Mouse (Mus musculus) CH12.LX (cell line): ENCODE measurements around the gene Grik2. TPM values are rescaled to one million over a fixed set of nuclear protein-coding genes. Genes with fewer than 3 reads are reported as not detected.

ENCODE experiments used
- DNase-seq: peaks from one replicate; pipeline ENCODE4 v3.0.0-alpha.2; 2013; ENCODE audit errors: extremely low read depth
- H3K27ac ChIP-seq: 2 replicates; pipeline ENCODE4 v1.5.1; 2012; ENCODE audit warnings: low read depth, mild to moderate bottlenecking, control low read depth, moderate library complexity; ENCODE audit not compliant: insufficient read depth
- H3K27me3 ChIP-seq: replicated peaks from 2 replicates; pipeline ENCODE3; 2012; ENCODE audit warnings: inconsistent platforms
- H3K36me3 ChIP-seq, 2 experiments: replicated peaks in 1 of 2; 2 replicates each; pipeline versions ENCODE3 to v1.6.1; 2012; ENCODE audit warnings: inconsistent platforms in 1 of 2, low read length in 1 of 2, mild to moderate bottlenecking in 1 of 2, mixed read lengths in 1 of 2, moderate library complexity in 1 of 2; ENCODE audit not compliant: control insufficient read depth in 1 of 2, insufficient read depth in 1 of 2
- H3K4me1 ChIP-seq, 2 experiments: 2 replicates each; pipeline ENCODE4 v1.6.1; 2012; ENCODE audit warnings: inconsistent platforms in 1 of 2, moderate library complexity in 1 of 2; ENCODE audit not compliant: insufficient read depth in 2 of 2, control insufficient read depth in 1 of 2
- H3K4me2 ChIP-seq: 2 replicates; pipeline ENCODE4 v1.6.1; 2012; ENCODE audit warnings: low read depth, mild to moderate bottlenecking, control low read depth; ENCODE audit not compliant: poor library complexity, insufficient read depth, severe bottlenecking
- H3K4me3 ChIP-seq, 3 experiments: fragments of 150-350 bp in 1 of 3; sonication (generic) in 1 of 3; replicated peaks in 1 of 3; 2 replicates each; pipeline versions ENCODE3 to v1.5.1; 2011 to 2012; ENCODE audit warnings: low read depth in 2 of 3, low read length in 2 of 3, mild to moderate bottlenecking in 2 of 3, moderate library complexity in 2 of 3, control low read depth in 1 of 3, improper control_type of control experiment in 1 of 3, inconsistent platforms in 1 of 3, mixed read lengths in 1 of 3; ENCODE audit not compliant: poor library complexity in 1 of 3
- H3K79me2 ChIP-seq: replicated peaks from 2 replicates; pipeline ENCODE4 v1.6.1; 2012; ENCODE audit warnings: mild to moderate bottlenecking, moderate library complexity; ENCODE audit not compliant: control insufficient read depth, poor library complexity, insufficient read depth, severe bottlenecking; ENCODE audit errors: extremely low read depth
- H3K9ac ChIP-seq: 2 replicates; pipeline ENCODE4 v1.6.1; 2012; ENCODE audit warnings: low read depth, mild to moderate bottlenecking, control low read depth, moderate library complexity; ENCODE audit not compliant: insufficient read depth
- H3K9me3 ChIP-seq: replicated peaks from 2 replicates; pipeline ENCODE3; 2012; ENCODE audit warnings: low read length, inconsistent platforms, mixed read lengths
- CHD2 ChIP-seq: IDR thresholded peaks from 2 replicates; pipeline ENCODE4 v1.6.1; 2011; ENCODE audit warnings: low read length, improper control_type of control experiment
- CTCF ChIP-seq, 2 experiments: IDR thresholded peaks in 1 of 2; conservative IDR thresholded peaks in 1 of 2; 2 replicates each; pipeline ENCODE4 v1.5.1; 2011 to 2012; ENCODE audit warnings: low read depth in 2 of 2, low read length in 2 of 2, improper control_type of control experiment in 1 of 2, inconsistent platforms in 1 of 2, mild to moderate bottlenecking in 1 of 2, moderate library complexity in 1 of 2
- E2F4 ChIP-seq: IDR thresholded peaks from 2 replicates; pipeline ENCODE4 v1.6.1; 2011; ENCODE audit warnings: low read depth, low read length, improper control_type of control experiment; ENCODE audit not compliant: insufficient replicate concordance
- EP300 ChIP-seq: IDR thresholded peaks from 2 replicates; pipeline ENCODE4 v1.6.1; 2011; ENCODE audit warnings: low read length, improper control_type of control experiment
- GABPA ChIP-seq: IDR thresholded peaks from 2 replicates; pipeline ENCODE4 v1.6.1; 2012; ENCODE audit warnings: low read depth, low read length, improper control_type of control experiment, inconsistent platforms; ENCODE audit not compliant: insufficient replicate concordance
- IRF4 ChIP-seq: IDR thresholded peaks from 2 replicates; pipeline ENCODE4 v1.6.1; 2014; ENCODE audit warnings: low read depth, mild to moderate bottlenecking, inconsistent platforms, low read length, improper control_type of control experiment
- KAT2A ChIP-seq: IDR thresholded peaks from 2 replicates; pipeline ENCODE4 v1.6.1; 2012; ENCODE audit warnings: low read length, improper control_type of control experiment, inconsistent platforms; ENCODE audit not compliant: insufficient replicate concordance
- MAFK ChIP-seq: IDR thresholded peaks from 2 replicates; pipeline ENCODE4 v1.6.1; 2011; ENCODE audit warnings: low read length, improper control_type of control experiment; ENCODE audit not compliant: insufficient replicate concordance
- MAZ ChIP-seq: IDR thresholded peaks from 2 replicates; pipeline ENCODE4 v1.6.1; 2012; ENCODE audit warnings: low read depth, mild to moderate bottlenecking, inconsistent platforms, low read length, improper control_type of control experiment, moderate library complexity
- MXI1 ChIP-seq: IDR thresholded peaks from 2 replicates; pipeline ENCODE4 v1.6.1; 2011; ENCODE audit warnings: mild to moderate bottlenecking, low read depth, low read length, improper control_type of control experiment
- POLR2A ChIP-seq: IDR thresholded peaks from 2 replicates; pipeline ENCODE4 v1.6.1; 2011; ENCODE audit warnings: low read depth, mild to moderate bottlenecking, improper control_type of control experiment, low read length
- POLR2AphosphoS2 ChIP-seq: IDR thresholded peaks from 2 replicates; pipeline ENCODE4 v1.6.1; 2011; ENCODE audit warnings: low read depth, low read length, improper control_type of control experiment
- RAD21 ChIP-seq: IDR thresholded peaks from 2 replicates; pipeline ENCODE4 v1.6.1; 2011; ENCODE audit warnings: low read depth, mild to moderate bottlenecking, low read length, improper control_type of control experiment, moderate library complexity
- RCOR1 ChIP-seq: conservative IDR thresholded peaks from 2 replicates; pipeline ENCODE4 v1.6.1; 2012; ENCODE audit warnings: low read depth, mild to moderate bottlenecking, inconsistent platforms, low read length, improper control_type of control experiment
- USF1 ChIP-seq: IDR thresholded peaks from 2 replicates; pipeline ENCODE4 v1.6.1; 2014; ENCODE audit warnings: low read depth, mild to moderate bottlenecking, inconsistent platforms, low read length, improper control_type of control experiment
- USF2 ChIP-seq: conservative IDR thresholded peaks from 2 replicates; pipeline ENCODE4 v1.6.1; 2011; ENCODE audit warnings: low read depth, low read length, improper control_type of control experiment
- ZC3H11A ChIP-seq: IDR thresholded peaks from 2 replicates; pipeline ENCODE4 v1.6.1; 2012; ENCODE audit warnings: low read depth, mild to moderate bottlenecking, inconsistent platforms, low read length, improper control_type of control experiment
- ZMIZ1 ChIP-seq: IDR thresholded peaks from 2 replicates; pipeline ENCODE4 v1.6.1; 2012; ENCODE audit warnings: low read depth, mild to moderate bottlenecking, inconsistent platforms, low read length, improper control_type of control experiment
- ZNF384 ChIP-seq: IDR thresholded peaks from 2 replicates; pipeline ENCODE4 v1.6.1; 2012; ENCODE audit warnings: low read depth, low read length, improper control_type of control experiment, inconsistent platforms
- dilution Hi-C: fragments of 300-500 bp; cut with MboI; formaldehyde crosslinking; loops from 2 replicates; pipeline ENCODE4 v1.14.3; 2020; ENCODE audit warnings: low sequenced_read_pairs; ENCODE audit not compliant: extremely low pct_unique_long_range_greater_than_20kb, extremely low pct_ligation_motif_present
- in situ Hi-C: fragments of 300-500 bp; cut with MboI; formaldehyde crosslinking; loops from 3 replicates; pipeline ENCODE4 v1.14.3; 2019; ENCODE audit warnings: low sequenced_read_pairs, low pct_ligation_motif_present, low pct_unique_long_range_greater_than_20kb, mixed read lengths
- polyA plus RNA-seq: library from polyadenylated mRNA; unstranded; fragments of >175 nt; gene quantifications from 2 replicates; pipeline ENCODE4 v1.2.1, GENCODE M21; 2012; ENCODE audit warnings: low read depth; ENCODE audit not compliant: insufficient read length
- total RNA-seq, 2 experiments: library from RNA; depleted of rRNA; stranded (reverse); fragments of 300-350 nt in 1 of 2; fragments of >200 nt in 1 of 2; gene quantifications; 2 replicates each; pipeline ENCODE4 v1.2.3; 2012 to 2014

Grik2 gene
- total and polyA plus RNA-seq, 3 experiments: not detected

- Histone ChIP-seq H3K79me2 (no peaks in the 10 kb centered on the region), H3K9me3 (no peaks in the 10 kb centered on the region), H3K4me2 (no peak overlapping the region), H3K4me1 (no peaks in the 10 kb centered on the region), H3K27me3 (no peaks in the 10 kb centered on the region), H3K9ac (no peak overlapping the region), H3K4me3 (no peak overlapping the region), H3K36me3 (no peaks in the 10 kb centered on the region), H3K27ac (no peak overlapping the region)
- in situ Hi-C loops (no loop called here), dilution Hi-C loops (no loop called here)
- TF ChIP-seq IRF4 (no peak), USF2 (no peak), CTCF (conservative IDR thresholded peaks at IDR 0.05 in 1 of 2, IDR thresholded peaks at IDR 0.05 in 1 of 2; ENCODE audit: low read depth in 2 of 2, low read length in 2 of 2) (no peak), POLR2AphosphoS2 (no peak), E2F4 (no peak), RCOR1 (no peak), MAFK (no peak), EP300 (no peak), ZMIZ1 (no peak), ZNF384 (no peak), MXI1 (no peak), RAD21 (no peak)
- DNase-seq: no peak
Measured at GRCm38 (mm10) chr10:49780430-49780829, 8.1 kb downstream of the Grik2 start.

- Histone ChIP-seq H3K79me2 (no peaks in the 10 kb centered on the region), H3K27ac (no peak overlapping the region), H3K36me3 (no peaks in the 10 kb centered on the region), H3K9me3 (no peaks in the 10 kb centered on the region), H3K27me3 (no peaks in the 10 kb centered on the region), H3K4me3 (no peak overlapping the region), H3K4me2 (no peak overlapping the region), H3K9ac (no peak overlapping the region), H3K4me1 (no peaks in the 10 kb centered on the region)
- no peak for TF ChIP-seq E2F4
- no peak for TF ChIP-seq EP300
- no peak for TF ChIP-seq USF1
- no peak for TF ChIP-seq MAZ
- no peak for TF ChIP-seq ZNF384
- in situ Hi-C loops: no loop called here
- DNase-seq: no peak
- dilution Hi-C loops: no loop called here
Measured at GRCm38 (mm10) chr10:49768897-49769296, 19.7 kb downstream of the Grik2 start.

- Histone ChIP-seq H3K27ac (no peak overlapping the region), H3K4me1 (no peaks in the 10 kb centered on the region), H3K4me2 (no peak overlapping the region), H3K9me3 (no peaks in the 10 kb centered on the region), H3K9ac (no peak overlapping the region), H3K4me3 (no peak overlapping the region), H3K79me2 (no peaks in the 10 kb centered on the region), H3K36me3 (no peaks in the 10 kb centered on the region), H3K27me3 (no peaks in the 10 kb centered on the region)
- in situ Hi-C loops: no loop called here
- dilution Hi-C loops: no loop called here
- DNase-seq: no peak
- TF ChIP-seq ZC3H11A (no peak), GABPA (no peak), POLR2A (no peak), USF1 (no peak), ZMIZ1 (no peak), KAT2A (no peak), ZNF384 (no peak), CHD2 (no peak)
Measured at GRCm38 (mm10) chr10:49767556-49767955, 21.0 kb downstream of the Grik2 start.
